Mouse (Mus musculus): ENCODE data around the gene Btbd6. TPM values are rescaled to one million over a fixed set of nuclear protein-coding genes. Genes with fewer than 3 reads are reported as not detected.

Btbd6 gene
- total RNA-seq, 2 experiments from 2014 or later = 12.7 to 13.5 TPM

- DNase-seq = no peak
- intact Hi-C loops (cut with DNase I) = no loop called here
These were observed 51.8 kb downstream of the Btbd6 start for GRCm38 (mm10) chr12:113028067-113028466.

Other genes with a start within 250 kb of the Btbd6 start
- 1 to 10 TPM; 2.3 to 3.0 TPM for gene Pld4, start 215.8 kb upstream of the Btbd6 start, total RNA-seq (2021)
- gene Ahnak2, start 173.8 kb upstream of the Btbd6 start, total RNA-seq (2021) = 1 to 10 TPM; 5.0 to 7.0 TPM
- gene Clba1, start 167.5 kb upstream of the Btbd6 start, total RNA-seq (2021) = under 1 TPM; 0.31 to 0.64 TPM
- 1 to 10 TPM; 2.1 to 3.0 TPM for gene Cdca4, start 147.1 kb upstream of the Btbd6 start, total RNA-seq (2021)
- under 1 TPM; 0.10 to 0.26 TPM for gene Gpr132, start 108.3 kb upstream of the Btbd6 start, total RNA-seq (2021)
- 10 to 100 TPM; 18.0 to 19.6 TPM for gene Jag2, start 46.7 kb upstream of the Btbd6 start, total RNA-seq (2021)
- 1 to 10 TPM; 7.5 to 8.2 TPM for gene Nudt14, start 34.4 kb upstream of the Btbd6 start, total RNA-seq (2021)
- gene Brf1, start 24.2 kb downstream of the Btbd6 start, total RNA-seq (2021) = 10 to 100 TPM; 16.8 to 20.9 TPM
- gene Pacs2, start 38.0 kb downstream of the Btbd6 start, total RNA-seq (2021) = 10 to 100 TPM; 34.9 to 36.6 TPM
- gene Tex22, start 98.0 kb downstream of the Btbd6 start, total RNA-seq (2021) = under 1 TPM; 0.22 to 0.31 TPM
- 10 to 100 TPM; 32.3 to 36.1 TPM for gene Mta1, start 121.8 kb downstream of the Btbd6 start, total RNA-seq (2021)
- gene Crip2, start 163.8 kb downstream of the Btbd6 start, total RNA-seq (2021) = 10 to 100 TPM; 30.9 to 39.3 TPM
- 10 to 100 TPM; 73.5 to 88.6 TPM for gene Crip1, start 169.8 kb downstream of the Btbd6 start, total RNA-seq (2021)
- under 1 TPM; 0.56 to 0.67 TPM for gene Tedc1, start 179.9 kb downstream of the Btbd6 start, total RNA-seq (2021)
- under 1 TPM; 0.15 TPM for gene Tmem121, start 209.4 kb downstream of the Btbd6 start, total RNA-seq (2021)